Mouse (Mus musculus): ENCODE measurements around the gene Gm20696.

DNA sequence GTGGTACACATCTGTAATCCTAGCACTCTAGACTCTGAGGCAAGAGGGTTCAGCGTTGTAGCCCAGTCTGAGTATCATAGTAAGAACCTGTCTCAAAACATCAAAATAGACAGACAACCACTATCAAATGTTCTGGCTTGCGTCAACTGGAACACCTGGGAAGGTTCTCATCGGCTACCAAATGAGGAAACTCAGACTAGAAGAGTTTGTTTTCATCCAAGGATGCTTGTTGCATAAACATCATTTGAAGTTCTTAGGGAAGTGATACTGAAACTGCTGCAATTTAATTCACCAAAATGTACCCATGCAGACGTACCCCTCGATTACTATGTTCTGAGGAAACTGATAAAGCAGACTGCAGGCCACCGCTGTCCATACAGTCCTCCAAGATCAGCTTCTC is 366.4 kb downstream of the Gm20696 start:
- TF ChIP-seq CTCF (IDR thresholded peaks at IDR 0.05; ENCODE audit: extremely low read depth, insufficient read depth, insufficient read length, insufficient replicate concordance) (no peak), POLR2A (IDR thresholded peaks at IDR 0.05; ENCODE audit: low read depth, low read length) (no peak)
